Mouse (Mus musculus): Measurements from ENCODE around the gene Fbxo17. TPM values are rescaled to one million over a fixed set of nuclear protein-coding genes. Genes with fewer than 3 reads are reported as not detected.

Gene Fbxo17
- polyA plus RNA-seq, 1 experiment from 2014 or later = 8.3 TPM

DNA sequence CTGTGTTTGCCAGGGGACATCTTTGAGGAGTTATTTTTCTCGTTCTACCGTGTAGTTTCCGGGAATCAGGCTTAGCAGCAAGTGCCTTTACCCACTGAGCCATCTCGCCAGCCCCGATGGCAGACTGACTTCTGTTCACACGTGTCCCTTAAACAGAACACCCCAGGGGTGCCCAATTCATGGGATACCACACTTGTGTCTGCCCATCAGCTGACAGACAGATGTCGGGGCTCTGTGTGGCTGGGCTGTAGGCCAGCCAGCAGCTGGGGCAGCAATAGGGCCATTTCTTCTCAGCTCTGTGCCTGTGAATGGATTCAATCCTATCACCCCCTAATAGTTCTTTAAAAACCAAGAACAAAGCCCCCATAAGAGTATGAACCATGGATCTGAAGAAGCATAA, 58.5 kb downstream of the Fbxo17 start:
- Histone ChIP-seq H3K9ac (ENCODE audit: low read length) (no peak overlapping the region), H3K4me3 (ENCODE audit: low read depth, low read length) (no peak overlapping the region), H3K9me3 (ENCODE audit: control insufficient read depth, low read length) (no peaks in the 10 kb centered on the region), H3K4me1 (replicated peaks; ENCODE audit: control insufficient read depth, insufficient read depth, low read length) (no peaks in the 10 kb centered on the region), H3K4me2 (ENCODE audit: low read depth, low read length, severe bottlenecking) (no peak overlapping the region), H3K27me3 (ENCODE audit: control insufficient read depth, insufficient read depth, low read length) (no peaks in the 10 kb centered on the region), H3K27ac (ENCODE audit: low read depth, low read length) (no peak overlapping the region), H3K36me3 (ENCODE audit: control insufficient read depth, insufficient read depth, low read length) (no peaks in the 10 kb centered on the region)
- no peak for DNase-seq (ENCODE audit: low spot score)
- WGBS = 89% methylated on average over 7 of the region's 7 CpGs
- ATAC-seq (replicated peaks; ENCODE audit: low FRiP score) = no peak

GRCm38 (mm10) chr7:28778825-28779224, 62.2 kb downstream of the Fbxo17 start:
- no peak for ATAC-seq (replicated peaks; ENCODE audit: low FRiP score)
- DNase-seq (ENCODE audit: low spot score) = no peak
- Histone ChIP-seq H3K27ac (ENCODE audit: low read depth, low read length) (no peak overlapping the region), H3K9ac (ENCODE audit: low read length) (no peak overlapping the region), H3K4me1 (replicated peaks; ENCODE audit: control insufficient read depth, insufficient read depth, low read length) (no peaks in the 10 kb centered on the region), H3K4me3 (ENCODE audit: low read depth, low read length) (no peak overlapping the region), H3K9me3 (ENCODE audit: control insufficient read depth, low read length) (no peaks in the 10 kb centered on the region), H3K27me3 (ENCODE audit: control insufficient read depth, insufficient read depth, low read length) (no peaks in the 10 kb centered on the region), H3K4me2 (ENCODE audit: low read depth, low read length, severe bottlenecking) (no peak overlapping the region), H3K36me3 (ENCODE audit: control insufficient read depth, insufficient read depth, low read length) (no peaks in the 10 kb centered on the region)
- 82% methylated on average over 9 of the region's 9 CpGs for WGBS

GRCm38 (mm10) chr7:28780067-28780658, 63.6 kb downstream of the Fbxo17 start:
- ATAC-seq (replicated peaks; ENCODE audit: low FRiP score) = peak; percentile 56; the same call in 1 of the 2 replicates
- Histone ChIP-seq H3K4me2 (ENCODE audit: low read depth, low read length, severe bottlenecking) (no peak overlapping the region), H3K4me3 (ENCODE audit: low read depth, low read length) (no peak overlapping the region), H3K27ac (ENCODE audit: low read depth, low read length) (no peak overlapping the region), H3K9ac (ENCODE audit: low read length) (no peak overlapping the region), H3K4me1 (replicated peaks; ENCODE audit: control insufficient read depth, insufficient read depth, low read length) (no peaks in the 10 kb centered on the region), H3K36me3 (ENCODE audit: control insufficient read depth, insufficient read depth, low read length) (no peaks in the 10 kb centered on the region), H3K9me3 (ENCODE audit: control insufficient read depth, low read length) (no peaks in the 10 kb centered on the region), H3K27me3 (ENCODE audit: control insufficient read depth, insufficient read depth, low read length) (no peaks in the 10 kb centered on the region)
- peak; percentile 93 for DNase-seq (ENCODE audit: low spot score)
- 48% methylated on average over 6 of the region's 6 CpGs for WGBS

- no peaks in the 10 kb centered on the region for H3K27me3 ChIP-seq (ENCODE audit: control insufficient read depth, insufficient read depth, low read length)
- H3K4me2 ChIP-seq (ENCODE audit: low read depth, low read length, severe bottlenecking) = no peak overlapping the region
- DNase-seq (ENCODE audit: low spot score) = no peak
- no peak overlapping the region for H3K27ac ChIP-seq (ENCODE audit: low read depth, low read length)
- 86% methylated on average over 7 of the region's 7 CpGs for WGBS
- H3K36me3 ChIP-seq (ENCODE audit: control insufficient read depth, insufficient read depth, low read length) = no peaks in the 10 kb centered on the region; the same call in 1 of the 2 replicates
- no peaks in the 10 kb centered on the region for H3K9me3 ChIP-seq (ENCODE audit: control insufficient read depth, low read length)
- no peak overlapping the region for H3K9ac ChIP-seq (ENCODE audit: low read length)
- H3K4me3 ChIP-seq (ENCODE audit: low read depth, low read length) = no peak overlapping the region
- H3K4me1 ChIP-seq (replicated peaks; ENCODE audit: control insufficient read depth, insufficient read depth, low read length) = no peaks in the 10 kb centered on the region
- no peak for ATAC-seq (replicated peaks; ENCODE audit: low FRiP score)
These were observed 64.3 kb downstream of the Fbxo17 start for GRCm38 (mm10) chr7:28780857-28781256.

DNA sequence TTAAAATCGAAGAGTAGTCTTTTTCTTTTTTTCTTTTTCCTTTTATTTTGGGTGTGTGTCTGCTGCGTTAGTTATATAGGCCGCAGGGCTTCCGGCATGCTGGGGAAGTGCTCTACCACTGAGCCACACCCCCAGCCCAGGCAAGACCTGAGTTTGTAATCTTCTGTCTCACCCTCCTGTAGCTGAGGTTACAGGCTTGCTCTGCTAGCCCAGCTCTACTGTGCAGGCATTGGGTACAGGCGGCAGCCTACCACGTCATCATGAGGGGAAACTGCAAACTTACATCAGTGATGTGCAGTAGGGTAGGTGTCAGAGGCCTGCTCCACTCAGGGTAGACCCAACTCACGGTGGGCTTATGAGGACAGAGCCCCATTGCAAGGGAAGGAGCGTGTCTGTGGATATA, 64.7 kb downstream of the Fbxo17 start:
- Histone ChIP-seq H3K9me3 (ENCODE audit: control insufficient read depth, low read length) (no peaks in the 10 kb centered on the region), H3K4me2 (ENCODE audit: low read depth, low read length, severe bottlenecking) (no peak overlapping the region), H3K4me1 (replicated peaks; ENCODE audit: control insufficient read depth, insufficient read depth, low read length) (no peaks in the 10 kb centered on the region), H3K27me3 (ENCODE audit: control insufficient read depth, insufficient read depth, low read length) (no peaks in the 10 kb centered on the region), H3K36me3 (ENCODE audit: control insufficient read depth, insufficient read depth, low read length) (no peaks in the 10 kb centered on the region; the same call in 1 of the 2 replicates), H3K4me3 (ENCODE audit: low read depth, low read length) (no peak overlapping the region), H3K9ac (ENCODE audit: low read length) (no peak overlapping the region), H3K27ac (ENCODE audit: low read depth, low read length) (no peak overlapping the region)
- no peak for ATAC-seq (replicated peaks; ENCODE audit: low FRiP score)
- 92% methylated on average over 8 of the region's 8 CpGs for WGBS
- DNase-seq (ENCODE audit: low spot score) = no peak

DNA sequence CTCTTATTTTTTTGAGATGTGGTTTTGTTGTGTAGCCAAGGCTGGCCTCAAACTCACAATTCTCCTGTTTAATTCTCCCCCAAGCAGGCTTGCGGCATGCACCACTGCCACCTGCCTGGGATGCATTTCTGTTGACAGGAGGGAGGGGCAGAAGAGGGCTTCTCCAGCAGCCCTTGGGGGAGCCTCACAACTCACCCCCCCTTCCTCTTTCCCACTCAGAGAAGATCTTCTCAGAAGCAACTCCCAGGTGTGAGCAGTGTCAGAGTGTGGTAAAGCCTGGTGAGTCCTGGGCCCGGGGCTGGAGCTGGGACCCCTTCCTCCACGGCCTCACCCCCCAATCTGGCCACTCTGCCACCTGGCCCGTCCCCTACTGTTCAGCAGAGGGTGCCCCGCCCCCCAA, 68.6 kb downstream of the Fbxo17 start:
- Histone ChIP-seq H3K9me3 (ENCODE audit: control insufficient read depth, low read length) (no peaks in the 10 kb centered on the region), H3K4me1 (replicated peaks; ENCODE audit: control insufficient read depth, insufficient read depth, low read length) (no peaks in the 10 kb centered on the region), H3K4me3 (ENCODE audit: low read depth, low read length) (no peak overlapping the region), H3K27ac (ENCODE audit: low read depth, low read length) (no peak overlapping the region), H3K27me3 (ENCODE audit: control insufficient read depth, insufficient read depth, low read length) (no peaks in the 10 kb centered on the region), H3K9ac (ENCODE audit: low read length) (no peak overlapping the region), H3K4me2 (ENCODE audit: low read depth, low read length, severe bottlenecking) (no peak overlapping the region), H3K36me3 (ENCODE audit: control insufficient read depth, insufficient read depth, low read length) (no peaks in the 10 kb centered on the region; the same call in 1 of the 2 replicates)
- WGBS = 77% methylated on average over 5 of the region's 5 CpGs
- DNase-seq (ENCODE audit: low spot score) (no peak), ATAC-seq (replicated peaks; ENCODE audit: low FRiP score) (no peak)

Other genes starting within 250 kb of the Fbxo17 start
- not detected in 2 replicates for gene Ifnl2, start 206.3 kb upstream of the Fbxo17 start, polyA plus RNA-seq (2014; fragmentation: Nextera tagmentation; extraction: Ambion mirVana)
- gene Ifnl3, start 194.0 kb upstream of the Fbxo17 start, polyA plus RNA-seq (2014; fragmentation: Nextera tagmentation; extraction: Ambion mirVana) = not detected in 2 replicates
- gene Sycn, start 175.9 kb upstream of the Fbxo17 start, polyA plus RNA-seq (2014; fragmentation: Nextera tagmentation; extraction: Ambion mirVana) = not detected in 2 replicates
- gene Nccrp1, start 169.6 kb upstream of the Fbxo17 start, polyA plus RNA-seq (2014; fragmentation: Nextera tagmentation; extraction: Ambion mirVana) = not detected in 2 replicates
- 40.7 and 41.1 TPM in 2 replicates for gene Samd4b, start 118.7 kb upstream of the Fbxo17 start, polyA plus RNA-seq (2014; fragmentation: Nextera tagmentation; extraction: Ambion mirVana)
- 50.7 and 56.2 TPM in 2 replicates for gene Pak4, start 118.6 kb upstream of the Fbxo17 start, polyA plus RNA-seq (2014; fragmentation: Nextera tagmentation; extraction: Ambion mirVana)
- not detected in 2 replicates for gene Acp7, start 85.5 kb upstream of the Fbxo17 start, polyA plus RNA-seq (2014; fragmentation: Nextera tagmentation; extraction: Ambion mirVana)
- gene Fbxo27, start 24.0 kb upstream of the Fbxo17 start, polyA plus RNA-seq (2014; fragmentation: Nextera tagmentation; extraction: Ambion mirVana) = 4.3 and 6.7 TPM in 2 replicates
- 116 and 131 TPM in 2 replicates for gene Mrps12, start 25.0 kb downstream of the Fbxo17 start, polyA plus RNA-seq (2014; fragmentation: Nextera tagmentation; extraction: Ambion mirVana)
- 35.6 and 37.8 TPM in 2 replicates for gene Sars2, start 25.2 kb downstream of the Fbxo17 start, polyA plus RNA-seq (2014; fragmentation: Nextera tagmentation; extraction: Ambion mirVana)
- gene Ccer2, start 39.4 kb downstream of the Fbxo17 start, polyA plus RNA-seq (2014; fragmentation: Nextera tagmentation; extraction: Ambion mirVana) = not detected in 2 replicates
- 63.5 and 70.2 TPM in 2 replicates for gene Sirt2, start 49.9 kb downstream of the Fbxo17 start, polyA plus RNA-seq (2014; fragmentation: Nextera tagmentation; extraction: Ambion mirVana)
- gene Nfkbib, start 50.7 kb downstream of the Fbxo17 start, polyA plus RNA-seq (2014; fragmentation: Nextera tagmentation; extraction: Ambion mirVana) = 45.6 and 49.9 TPM in 2 replicates
- gene Rinl, start 72.2 kb downstream of the Fbxo17 start, polyA plus RNA-seq (2014; fragmentation: Nextera tagmentation; extraction: Ambion mirVana) = 2.1 and 2.4 TPM in 2 replicates
- 338 and 382 TPM in 2 replicates for gene Hnrnpl, start 91.7 kb downstream of the Fbxo17 start, polyA plus RNA-seq (2014; fragmentation: Nextera tagmentation; extraction: Ambion mirVana)
- 70.6 and 74.0 TPM in 2 replicates for gene Ech1, start 108.4 kb downstream of the Fbxo17 start, polyA plus RNA-seq (2014; fragmentation: Nextera tagmentation; extraction: Ambion mirVana)
- gene Lgals4, start 117.0 kb downstream of the Fbxo17 start, polyA plus RNA-seq (2014; fragmentation: Nextera tagmentation; extraction: Ambion mirVana) = 1.1 and 1.7 TPM in 2 replicates
- 0.52 and 0.88 TPM in 2 replicates for gene Lgals7, start 147.0 kb downstream of the Fbxo17 start, polyA plus RNA-seq (2014; fragmentation: Nextera tagmentation; extraction: Ambion mirVana)
- gene Capn12, start 164.6 kb downstream of the Fbxo17 start, polyA plus RNA-seq (2014; fragmentation: Nextera tagmentation; extraction: Ambion mirVana) = 0.60 and 0.69 TPM in 2 replicates
- gene Actn4, start 245.5 kb downstream of the Fbxo17 start, polyA plus RNA-seq (2014; fragmentation: Nextera tagmentation; extraction: Ambion mirVana) = 182 and 199 TPM in 2 replicates